Mouse (Mus musculus) embryo, embryonic 9.5 days (tissue): ENCODE measurements around the gene Gabrb1.

Experiments
- DNase-seq: peaks from one replicate; pipeline ENCODE4 v3.0.0-alpha.2; 2017; ENCODE audit errors: extremely low spot score

Gene Gabrb1

GRCm38 (mm10) chr5:71657482-71658114 is at the start of gene Gabrb1:
Gene Gabrb1 (plus strand): TSS chr5:71658113.
- peak; percentile 54 for DNase-seq

- no peak for DNase-seq
These were observed 49.2 kb upstream of the Gabrb1 start for GRCm38 (mm10) chr5:71608735-71609134.

GRCm38 (mm10) chr5:71614311-71614710 is 43.6 kb upstream of the Gabrb1 start:
- DNase-seq, result no peak

GRCm38 (mm10) chr5:71616734-71617133 is 41.2 kb upstream of the Gabrb1 start:
- DNase-seq, result no peak

- DNase-seq, result no peak
These were observed 30.1 kb upstream of the Gabrb1 start for GRCm38 (mm10) chr5:71627820-71628219.

- DNase-seq, result no peak
These were observed 18.1 kb upstream of the Gabrb1 start for GRCm38 (mm10) chr5:71639804-71640203.

GRCm38 (mm10) chr5:71648108-71648507 is 9.8 kb upstream of the Gabrb1 start:
- no peak for DNase-seq

GRCm38 (mm10) chr5:71654056-71654455 is 3.9 kb upstream of the Gabrb1 start:
- no peak for DNase-seq

GRCm38 (mm10) chr5:71656771-71657170 is 1.1 kb upstream of the Gabrb1 start:
- no peak for DNase-seq

- DNase-seq, result no peak
These were observed 193 bp downstream of the Gabrb1 start, which contains the start of gene Gabra4 for GRCm38 (mm10) chr5:71658115-71658497. Gene Gabra4 (minus strand): TSS chr5:71658308.

GRCm38 (mm10) chr5:71665593-71665992 is 7.7 kb downstream of the Gabrb1 start:
- DNase-seq, result no peak

- peak; percentile 49 for DNase-seq
These were observed 42.0 kb downstream of the Gabrb1 start for GRCm38 (mm10) chr5:71699696-71700467.

- peak; percentile 76 for DNase-seq
These were observed 42.8 kb downstream of the Gabrb1 start for GRCm38 (mm10) chr5:71700468-71701272.

GRCm38 (mm10) chr5:71701273-71701614 is 43.3 kb downstream of the Gabrb1 start:
- no peak for DNase-seq

GRCm38 (mm10) chr5:71732931-71733792 is 75.2 kb downstream of the Gabrb1 start:
- DNase-seq, result no peak

- DNase-seq, result no peak
These were observed 89.5 kb downstream of the Gabrb1 start for GRCm38 (mm10) chr5:71747411-71747810.

GRCm38 (mm10) chr5:71753966-71754365 is 96.1 kb downstream of the Gabrb1 start:
- DNase-seq, result no peak

- no peak for DNase-seq
These were observed 103.2 kb downstream of the Gabrb1 start for GRCm38 (mm10) chr5:71761105-71761504.

- DNase-seq, result no peak
These were observed 123.7 kb downstream of the Gabrb1 start for GRCm38 (mm10) chr5:71781514-71782179.

GRCm38 (mm10) chr5:71822862-71823261 is 164.9 kb downstream of the Gabrb1 start:
- DNase-seq, result no peak

- no peak for DNase-seq
These were observed 170.4 kb downstream of the Gabrb1 start for GRCm38 (mm10) chr5:71828342-71828741.
